Mouse (Mus musculus) inflammation-experienced regulatory T-cells, adult 16 weeks (primary cell): ENCODE data around the gene Eya2. TPM values are rescaled to one million over a fixed set of nuclear protein-coding genes. Genes with fewer than 3 reads are reported as not detected.

Experiments
- polyA plus RNA-seq: library from polyadenylated mRNA; unstranded; fragments of 100-300 nt; shearing (Covaris generic); gene quantifications from one replicate; pipeline ENCODE4 v1.2.1, GENCODE M21; 2017

Eya2 gene
- polyA plus RNA-seq, result 24.3 TPM

GRCm38 (mm10) chr2:165594907-165595675, at the start of gene Eya2:
Eya2 (plus strand) TSS chr2:165595032.

Other genes with a start within 250 kb of the Eya2 start
- not detected for gene Zfp663, start 226.3 kb upstream of the Eya2 start, polyA plus RNA-seq
- gene Zfp334, start 206.8 kb upstream of the Eya2 start, polyA plus RNA-seq, result not detected
- gene Ocstamp, start 194.6 kb upstream of the Eya2 start, polyA plus RNA-seq, result not detected
- not detected for gene Slc13a3, start 121.8 kb upstream of the Eya2 start, polyA plus RNA-seq
- gene Trp53rka, start 101.7 kb upstream of the Eya2 start, polyA plus RNA-seq, result 5.1 TPM
- not detected for gene Slc2a10, start 91.2 kb upstream of the Eya2 start, polyA plus RNA-seq